Mouse (Mus musculus): ENCODE measurements around the gene Slc37a1. TPM values are rescaled to one million over a fixed set of nuclear protein-coding genes. Genes with fewer than 3 reads are reported as not detected.

The Slc37a1 gene
- polyA plus RNA-seq, 1 experiment from 2014 or later: 13.4 TPM

DNA sequence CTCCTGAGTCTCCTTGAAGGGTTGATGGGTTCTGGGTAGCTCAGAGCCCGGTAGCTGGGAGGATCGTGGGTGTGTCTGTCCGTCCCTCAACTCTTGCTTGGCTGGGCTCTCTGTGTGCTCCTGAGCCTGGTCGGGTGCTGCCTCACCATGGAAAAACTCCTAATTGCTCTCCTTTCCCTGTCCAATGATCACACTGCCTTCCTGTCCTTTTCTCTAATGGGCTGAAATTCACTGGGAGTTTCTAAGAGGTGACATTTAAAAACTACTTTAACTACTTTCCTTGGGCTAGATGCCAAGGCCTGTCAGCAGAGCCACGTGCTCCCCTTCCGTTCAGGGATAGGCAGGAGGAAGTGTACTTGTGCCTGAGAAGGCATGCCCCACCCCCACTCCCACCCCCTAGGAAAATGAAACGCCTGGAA lies 10.9 kb downstream of the Slc37a1 start:
- peak overlapping the region; percentile 60 for H3K4me3 ChIP-seq
- H3K27ac ChIP-seq (replicated peaks): no peak overlapping the region
- 10% methylated on average over 7 of the region's 7 CpGs for WGBS
- H3K4me2 ChIP-seq: peak overlapping the region; percentile 94
- peaks cover 30% of the 10 kb centered on the region for H3K4me1 ChIP-seq (replicated peaks)
- ATAC-seq (ENCODE audit: low FRiP score, low read depth): no peak
- no peak overlapping the region for H3K9ac ChIP-seq
- no peaks in the 10 kb centered on the region for H3K9me3 ChIP-seq
- H3K36me3 ChIP-seq: no peaks in the 10 kb centered on the region
- no peaks in the 10 kb centered on the region for H3K27me3 ChIP-seq

DNA sequence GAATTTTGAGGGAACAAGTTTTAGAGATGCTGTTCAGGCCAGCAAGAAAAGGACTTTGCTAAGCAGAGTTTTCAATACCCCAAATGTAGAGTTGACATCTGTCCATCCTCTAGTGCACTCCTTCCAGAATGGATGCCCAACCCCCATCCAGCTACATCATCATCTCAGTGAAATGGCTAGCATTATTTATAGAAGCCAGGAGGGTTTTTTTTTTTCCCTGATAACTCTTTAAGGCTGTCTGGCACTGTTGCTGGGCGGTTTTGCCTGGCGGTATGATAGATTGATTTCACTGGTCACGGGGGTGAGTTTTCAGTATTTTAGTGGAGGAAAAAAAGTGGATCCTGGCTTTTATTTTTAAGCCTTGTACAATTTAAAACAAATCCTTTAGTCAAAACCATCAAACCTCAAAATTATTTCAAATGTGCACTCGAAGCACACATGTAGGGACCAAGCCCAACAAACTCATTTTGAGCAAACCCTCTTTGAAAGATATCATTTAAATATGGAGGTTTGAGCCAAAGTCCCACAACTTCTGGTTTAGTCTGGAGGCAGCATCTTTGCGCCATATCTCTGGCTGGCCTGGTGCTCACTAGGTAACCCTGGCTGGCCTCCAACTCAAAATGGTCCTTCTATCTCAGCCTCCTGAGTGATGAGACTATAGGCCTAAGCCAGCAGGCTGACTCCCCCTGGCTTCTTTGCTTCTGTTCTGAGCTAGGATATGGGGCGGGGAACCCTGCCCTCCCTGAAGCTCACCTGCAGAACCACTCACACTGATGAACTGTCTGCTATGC lies 12.0 kb downstream of the Slc37a1 start:
- H3K4me3 ChIP-seq: no peak overlapping the region
- no peak overlapping the region for H3K9ac ChIP-seq
- H3K4me2 ChIP-seq: peak overlapping the region; percentile 94
- H3K27me3 ChIP-seq: no peaks in the 10 kb centered on the region
- no peak overlapping the region for H3K27ac ChIP-seq (replicated peaks)
- peaks cover 30% of the 10 kb centered on the region for H3K4me1 ChIP-seq (replicated peaks)
- H3K9me3 ChIP-seq: no peaks in the 10 kb centered on the region
- H3K36me3 ChIP-seq: no peaks in the 10 kb centered on the region
- no peak for ATAC-seq (ENCODE audit: low FRiP score, low read depth)
- 88% methylated on average over 6 of the region's 6 CpGs for WGBS

DNA sequence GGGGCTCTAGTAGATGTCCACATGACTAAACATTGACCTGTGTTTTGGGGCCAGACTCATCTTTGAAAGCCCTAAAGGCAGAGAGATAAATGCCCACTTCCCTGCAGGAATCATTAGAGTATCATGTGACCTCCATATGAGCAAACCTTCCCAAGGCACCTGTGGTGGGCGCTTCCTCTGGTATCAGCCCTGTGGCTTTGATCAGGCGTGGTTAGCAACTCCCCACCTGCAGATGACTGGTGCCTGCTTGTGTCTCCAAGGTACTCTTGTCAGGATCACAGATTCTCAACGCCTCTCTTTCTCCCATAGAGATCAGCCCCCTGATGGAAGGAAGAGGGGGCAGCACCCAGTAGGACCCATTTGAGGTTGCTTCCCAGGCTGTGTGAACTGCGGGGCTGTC lies 13.4 kb downstream of the Slc37a1 start:
- no peak for ATAC-seq (ENCODE audit: low FRiP score, low read depth)
- 85% methylated on average over 4 of the region's 4 CpGs for WGBS
- Histone ChIP-seq H3K4me1 (replicated peaks) (peaks cover 30% of the 10 kb centered on the region), H3K4me3 (no peak overlapping the region), H3K4me2 (no peak overlapping the region), H3K27ac (replicated peaks) (no peak overlapping the region), H3K9me3 (no peaks in the 10 kb centered on the region), H3K9ac (no peak overlapping the region), H3K27me3 (no peaks in the 10 kb centered on the region), H3K36me3 (no peaks in the 10 kb centered on the region)

DNA sequence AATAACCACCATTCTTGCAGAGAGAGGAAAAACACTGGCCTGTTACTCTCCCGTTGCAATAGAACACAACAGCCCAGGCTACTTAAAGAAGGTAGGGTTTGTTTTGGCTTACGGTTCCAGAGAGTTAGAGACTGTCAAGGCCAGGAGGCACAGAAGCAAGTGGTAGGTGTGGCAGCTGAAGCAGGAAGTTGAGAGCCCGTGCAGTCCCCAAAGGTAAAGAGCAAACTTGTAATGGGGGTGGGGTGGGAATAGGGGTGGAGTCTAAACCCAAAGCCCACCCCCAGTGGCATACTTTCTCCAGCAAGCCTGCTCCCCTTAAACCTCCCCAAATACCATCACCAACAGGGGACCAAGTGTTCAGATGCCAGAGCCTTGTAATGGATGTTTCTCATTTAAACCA lies 14.1 kb downstream of the Slc37a1 start:
- H3K27ac ChIP-seq (replicated peaks): no peak overlapping the region
- 78% methylated on average over 3 of the region's 3 CpGs for WGBS
- H3K9ac ChIP-seq: no peak overlapping the region
- H3K4me2 ChIP-seq: no peak overlapping the region
- no peaks in the 10 kb centered on the region for H3K27me3 ChIP-seq
- no peaks in the 10 kb centered on the region for H3K36me3 ChIP-seq
- H3K4me3 ChIP-seq: no peak overlapping the region
- no peak for ATAC-seq (ENCODE audit: low FRiP score, low read depth)
- peaks cover 22% of the 10 kb centered on the region for H3K4me1 ChIP-seq (replicated peaks)
- no peaks in the 10 kb centered on the region for H3K9me3 ChIP-seq

DNA sequence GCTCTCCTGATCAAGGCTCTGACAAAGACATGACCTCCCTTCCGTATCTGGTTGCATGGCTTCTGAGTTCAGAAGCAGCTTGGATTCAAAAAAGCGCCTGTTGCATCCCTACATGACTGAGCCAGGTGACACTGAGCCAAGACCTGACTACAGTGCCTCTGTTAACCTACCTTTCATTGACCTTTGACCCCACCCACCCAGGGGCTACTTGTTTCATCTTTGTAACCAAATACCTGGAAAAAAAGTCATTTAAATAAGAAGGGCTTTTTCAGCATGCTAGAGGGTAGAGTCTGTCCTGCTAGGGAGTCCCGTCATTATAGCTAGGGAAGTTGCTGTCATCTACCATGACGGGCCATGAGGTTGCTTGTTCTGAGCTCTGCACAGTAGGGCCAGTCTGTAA lies 16.8 kb downstream of the Slc37a1 start:
- Histone ChIP-seq H3K4me3 (no peak overlapping the region), H3K27me3 (no peaks in the 10 kb centered on the region)
- WGBS: 89% methylated on average over 4 of the region's 4 CpGs

DNA sequence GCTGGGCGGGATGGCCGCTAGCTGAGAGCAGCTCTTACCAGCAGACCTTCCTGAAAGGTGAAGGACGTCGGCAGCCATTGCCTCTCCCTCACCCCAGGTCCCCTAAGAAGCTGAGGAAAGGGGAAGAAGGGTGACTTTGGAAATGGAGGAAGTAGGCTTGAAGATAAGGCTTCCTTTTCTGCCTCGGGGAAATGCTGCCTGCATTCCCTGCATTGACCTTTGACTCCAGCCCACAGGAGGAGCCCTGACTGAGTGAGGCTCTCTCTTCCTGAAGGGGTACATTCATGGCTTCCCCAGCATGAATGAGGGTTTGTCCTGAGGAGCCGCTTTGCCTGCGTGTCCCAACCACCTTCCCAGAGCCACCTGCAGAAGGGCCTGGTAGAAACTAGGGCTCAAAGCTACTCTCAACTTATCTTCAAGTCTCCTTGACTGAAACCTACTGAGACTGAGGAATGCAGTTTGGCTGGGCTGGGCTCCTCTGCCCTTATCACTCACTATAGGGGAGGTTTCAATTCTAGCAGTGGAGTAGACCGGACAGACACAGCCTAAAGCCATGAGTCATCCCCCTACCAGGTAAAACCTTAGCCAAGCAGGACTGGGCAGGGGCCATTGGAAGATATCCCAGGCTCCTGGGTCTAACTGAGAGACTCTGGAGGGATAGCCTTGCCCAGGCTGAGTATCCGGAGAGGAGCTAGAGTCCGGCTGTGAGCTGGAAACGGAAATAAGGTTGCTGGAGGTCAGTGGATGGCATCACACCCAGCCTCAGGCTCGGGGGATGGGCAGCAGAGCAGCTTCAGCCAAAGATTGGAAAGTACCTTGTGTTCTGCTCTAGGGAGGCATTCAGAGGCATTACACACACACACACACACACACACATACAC lies 18.5 kb downstream of the Slc37a1 start:
- H3K27me3 ChIP-seq: no peaks in the 10 kb centered on the region
- H3K4me2 ChIP-seq: no peak overlapping the region
- WGBS: 62% methylated on average over 12 of the region's 12 CpGs
- no peak overlapping the region for H3K27ac ChIP-seq (replicated peaks)
- H3K4me3 ChIP-seq: no peak overlapping the region
- no peaks in the 10 kb centered on the region for H3K9me3 ChIP-seq
- no peaks in the 10 kb centered on the region for H3K36me3 ChIP-seq
- H3K9ac ChIP-seq: no peak overlapping the region
- peaks cover 9% of the 10 kb centered on the region; the same call in 1 of the 2 replicates for H3K4me1 ChIP-seq (replicated peaks)
- no peak for ATAC-seq (ENCODE audit: low FRiP score, low read depth)

More for the DNA sequence above, 16.8 kb downstream of the Slc37a1 start:
- H3K27ac ChIP-seq (replicated peaks): no peak overlapping the region
- no peak overlapping the region for H3K9ac ChIP-seq
- no peaks in the 10 kb centered on the region for H3K36me3 ChIP-seq
- H3K4me1 ChIP-seq (replicated peaks): no peaks in the 10 kb centered on the region
- no peaks in the 10 kb centered on the region for H3K9me3 ChIP-seq
- no peak for ATAC-seq (ENCODE audit: low FRiP score, low read depth)
- no peak overlapping the region for H3K4me2 ChIP-seq

DNA sequence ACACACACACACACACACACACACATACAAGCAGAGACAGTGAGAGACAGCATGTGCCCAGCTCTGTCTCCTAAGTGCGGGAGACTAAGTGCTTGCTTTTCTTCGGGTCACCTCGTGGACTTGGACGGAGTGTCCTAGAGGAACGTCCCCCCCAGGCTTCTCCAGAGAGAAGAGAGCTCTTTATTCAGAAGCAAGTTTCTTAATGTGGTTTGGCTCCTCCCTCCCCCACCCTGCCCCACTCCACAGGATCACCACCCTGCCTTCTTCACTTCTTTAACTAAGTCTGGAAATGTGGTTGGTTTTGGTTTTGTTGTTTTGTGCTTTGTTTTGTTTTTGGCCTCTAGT lies 19.2 kb downstream of the Slc37a1 start:
- Histone ChIP-seq H3K4me2 (no peak overlapping the region), H3K9me3 (no peaks in the 10 kb centered on the region), H3K9ac (no peak overlapping the region), H3K4me3 (no peak overlapping the region), H3K4me1 (replicated peaks) (peaks cover 9% of the 10 kb centered on the region; the same call in 1 of the 2 replicates), H3K27ac (replicated peaks) (no peak overlapping the region), H3K27me3 (no peaks in the 10 kb centered on the region), H3K36me3 (no peaks in the 10 kb centered on the region)
- 59% methylated on average over 5 of the region's 5 CpGs for WGBS
- no peak for ATAC-seq (ENCODE audit: low FRiP score, low read depth)

DNA sequence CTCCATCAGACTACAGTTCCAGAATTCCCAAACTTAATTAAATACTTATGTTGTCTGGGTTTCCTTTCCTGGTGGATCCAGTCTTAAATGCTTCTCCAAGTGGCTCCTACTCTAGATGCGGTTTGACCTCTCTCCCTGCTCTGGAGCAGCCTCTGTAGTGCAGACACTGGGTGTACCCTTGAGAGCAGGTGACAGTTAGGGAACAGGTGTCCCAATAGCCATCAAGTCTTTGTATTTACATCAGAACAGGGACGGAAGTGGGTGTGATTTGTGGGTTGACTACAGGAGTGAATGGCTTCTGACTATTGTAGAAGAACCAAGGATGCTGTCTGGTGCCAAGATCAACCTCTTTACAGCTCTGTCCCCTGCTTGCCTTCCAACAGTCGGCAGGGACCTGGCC lies 21.2 kb downstream of the Slc37a1 start:
- H3K27ac ChIP-seq (replicated peaks): no peak overlapping the region
- no peaks in the 10 kb centered on the region for H3K9me3 ChIP-seq
- no peak overlapping the region for H3K4me2 ChIP-seq
- WGBS: 75% methylated on average over 3 of the region's 3 CpGs
- no peaks in the 10 kb centered on the region for H3K27me3 ChIP-seq
- H3K36me3 ChIP-seq: no peaks in the 10 kb centered on the region
- H3K9ac ChIP-seq: no peak overlapping the region
- no peak overlapping the region for H3K4me3 ChIP-seq
- peaks cover 9% of the 10 kb centered on the region; the same call in 1 of the 2 replicates for H3K4me1 ChIP-seq (replicated peaks)
- ATAC-seq (ENCODE audit: low FRiP score, low read depth): no peak

DNA sequence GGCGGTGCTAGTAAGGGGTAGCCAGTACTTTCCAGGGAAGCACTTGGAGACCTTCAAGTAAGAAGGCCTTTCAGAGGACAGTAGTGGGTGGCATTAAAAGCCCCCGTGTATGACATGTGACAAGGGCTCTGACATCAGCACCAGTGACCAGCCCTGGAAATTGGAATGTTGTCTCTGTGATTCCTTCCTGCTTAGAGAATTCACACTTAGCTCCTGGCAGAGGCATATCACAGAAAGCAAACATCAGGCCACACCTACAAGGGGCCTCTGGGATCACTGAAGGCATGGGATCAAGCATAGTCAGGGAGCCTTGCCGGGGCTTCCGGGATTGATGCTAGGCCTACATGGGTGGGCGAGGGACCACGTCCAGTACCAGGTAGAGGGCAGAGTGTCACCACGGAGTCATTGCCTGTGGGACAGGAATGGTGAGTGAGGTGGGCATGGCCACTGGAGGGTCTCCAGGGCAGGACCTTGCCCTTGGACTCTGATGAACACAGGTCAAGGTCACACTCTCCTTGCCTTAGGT lies 21.8 kb downstream of the Slc37a1 start:
- Histone ChIP-seq H3K27me3 (no peaks in the 10 kb centered on the region), H3K9me3 (no peaks in the 10 kb centered on the region), H3K4me3 (no peak overlapping the region), H3K4me2 (no peak overlapping the region), H3K4me1 (replicated peaks) (peaks cover 9% of the 10 kb centered on the region; the same call in 1 of the 2 replicates), H3K9ac (no peak overlapping the region), H3K36me3 (no peaks in the 10 kb centered on the region), H3K27ac (replicated peaks) (no peak overlapping the region)
- 92% methylated on average over 7 of the region's 7 CpGs for WGBS
- ATAC-seq (ENCODE audit: low FRiP score, low read depth): no peak

DNA sequence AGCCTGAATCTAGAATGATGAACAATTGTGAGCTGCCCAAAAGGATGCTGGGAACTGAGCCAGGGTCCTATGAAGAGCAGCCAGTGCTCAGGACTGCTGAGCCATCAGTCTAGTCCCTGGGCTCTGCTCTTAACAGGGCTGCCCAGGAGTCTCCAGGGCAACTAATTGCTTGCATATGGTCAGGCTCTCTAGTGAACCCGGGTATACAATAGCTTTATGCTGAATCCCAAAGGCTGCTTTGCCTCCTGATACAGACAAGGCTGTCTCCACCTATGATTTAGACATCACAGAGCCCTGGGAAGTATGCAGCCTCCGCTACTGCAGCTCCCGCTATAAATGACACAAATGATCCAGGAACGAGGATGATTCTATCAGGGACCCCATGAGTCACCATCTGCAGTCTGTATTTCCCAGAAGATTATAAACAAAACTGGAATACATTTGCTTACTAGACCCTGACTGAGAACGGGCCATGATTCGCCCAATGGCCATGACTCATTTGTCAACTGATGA lies 22.7 kb downstream of the Slc37a1 start:
- H3K9ac ChIP-seq: no peak overlapping the region
- no peaks in the 10 kb centered on the region for H3K27me3 ChIP-seq
- no peak overlapping the region for H3K4me3 ChIP-seq
- no peak overlapping the region for H3K4me2 ChIP-seq
- H3K9me3 ChIP-seq: no peaks in the 10 kb centered on the region
- peak; percentile 81 for ATAC-seq (ENCODE audit: low FRiP score, low read depth)
- 15% methylated on average over 6 of the region's 6 CpGs for WGBS
- H3K4me1 ChIP-seq (replicated peaks): peaks cover 9% of the 10 kb centered on the region; the same call in 1 of the 2 replicates
- peak overlapping the region; percentile 40; the same call in 1 of the 2 replicates for H3K27ac ChIP-seq (replicated peaks)
- no peaks in the 10 kb centered on the region for H3K36me3 ChIP-seq

DNA sequence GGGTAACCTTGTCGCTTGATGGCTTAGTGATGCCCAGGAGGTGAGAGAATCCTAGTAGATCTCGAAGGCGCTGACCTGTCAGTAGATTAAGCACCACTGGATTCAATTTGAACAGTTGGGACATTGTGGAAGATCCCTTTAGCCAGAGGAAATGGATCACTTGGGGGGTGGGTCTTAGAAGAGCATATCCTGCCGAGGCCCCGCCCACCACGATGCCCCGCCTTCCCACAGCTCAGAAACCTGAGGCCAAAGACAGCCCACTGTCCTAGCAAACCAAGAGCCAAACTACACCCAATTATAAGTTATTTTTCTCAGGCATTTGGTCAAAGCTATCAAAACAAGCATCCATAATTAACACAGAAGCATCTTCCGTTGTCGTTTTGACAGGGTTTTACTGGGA lies 24.5 kb downstream of the Slc37a1 start:
- no peak overlapping the region for H3K4me3 ChIP-seq
- no peak overlapping the region for H3K9ac ChIP-seq
- WGBS: 86% methylated on average over 9 of the region's 9 CpGs
- no peaks in the 10 kb centered on the region for H3K27me3 ChIP-seq
- no peak for ATAC-seq (ENCODE audit: low FRiP score, low read depth)
- peaks cover 19% of the 10 kb centered on the region for H3K4me1 ChIP-seq (replicated peaks)
- H3K4me2 ChIP-seq: no peak overlapping the region
- H3K36me3 ChIP-seq: no peaks in the 10 kb centered on the region
- no peaks in the 10 kb centered on the region for H3K9me3 ChIP-seq
- H3K27ac ChIP-seq (replicated peaks): no peak overlapping the region

DNA sequence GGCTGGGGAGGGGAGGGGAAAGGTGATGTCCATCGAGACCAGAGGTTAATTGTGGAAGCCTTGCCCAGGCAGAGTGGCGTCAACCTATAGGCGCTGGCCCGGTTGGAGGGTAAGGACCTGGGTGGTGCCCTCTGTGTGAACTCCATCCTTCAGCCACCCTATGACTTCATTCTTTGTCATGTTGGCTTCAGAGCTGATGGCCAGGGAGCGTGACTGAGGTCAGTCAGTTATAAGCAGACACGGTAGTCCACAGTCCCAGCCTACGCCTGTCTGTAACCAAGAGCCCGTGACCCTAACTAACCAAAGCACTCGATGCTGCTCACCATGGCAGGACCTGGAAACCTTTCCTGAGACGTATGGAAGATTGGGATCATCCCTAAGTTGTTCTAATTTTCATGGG lies 26.1 kb downstream of the Slc37a1 start:
- no peak for ATAC-seq (ENCODE audit: low FRiP score, low read depth)
- Histone ChIP-seq H3K27ac (replicated peaks) (no peak overlapping the region), H3K27me3 (no peaks in the 10 kb centered on the region), H3K4me1 (replicated peaks) (peaks cover 19% of the 10 kb centered on the region), H3K4me2 (no peak overlapping the region), H3K9me3 (no peaks in the 10 kb centered on the region), H3K36me3 (no peaks in the 10 kb centered on the region), H3K9ac (no peak overlapping the region), H3K4me3 (no peak overlapping the region)
- 58% methylated on average over 10 of the region's 10 CpGs for WGBS

Measured in hindbrain, embryonic 15.5 days (tissue).